Mouse (Mus musculus) layer of hippocampus, adult 18-20 months (tissue): ENCODE measurements around the gene Atpif1. TPM values are rescaled to one million over a fixed set of nuclear protein-coding genes. Genes with fewer than 3 reads are reported as not detected.
"Not testable (repeated sequence)": the region's sequence is repeated elsewhere in the genome, so short reads cannot be mapped to it uniquely, and the experiment has no call there.

Experiments
- DNase-seq, 2 experiments: peaks; one replicate each; pipeline ENCODE4 v3.0.0; 2022; ENCODE audit warnings: low spot score in 2 of 2
- total RNA-seq, 2 experiments: library from RNA; stranded (reverse); gene quantifications; 2 replicates each; pipeline ENCODE4 v1.2.3; 2021

Atpif1 gene
- total RNA-seq, 2 experiments from 2014 or later, result 426 to 434 TPM

GRCm38 (mm10) chr4:132492178-132493060 is 41.0 kb downstream of the Atpif1 start:
- peak; percentile 22 to 61 for DNase-seq

DNA sequence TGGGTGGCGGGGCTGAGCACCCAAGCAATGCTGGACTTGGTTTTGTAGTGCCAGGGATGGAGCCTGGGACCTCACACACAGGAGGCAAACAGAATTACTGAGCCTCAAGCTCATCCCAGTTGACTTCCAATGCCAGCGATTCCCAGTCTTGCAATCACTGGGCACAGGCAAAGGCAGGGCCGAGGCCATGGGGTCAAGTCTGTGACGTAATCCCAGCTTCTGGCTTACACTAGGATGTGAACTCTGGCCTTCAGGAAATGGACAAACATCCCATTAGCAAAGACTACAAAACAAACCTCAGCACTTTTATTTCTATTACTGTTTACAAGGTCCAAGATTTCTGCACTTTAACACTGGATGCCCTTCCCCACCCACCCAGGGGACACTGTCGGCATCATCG is 41.7 kb downstream of the Atpif1 start:
- DNase-seq, result no peak

DNA sequence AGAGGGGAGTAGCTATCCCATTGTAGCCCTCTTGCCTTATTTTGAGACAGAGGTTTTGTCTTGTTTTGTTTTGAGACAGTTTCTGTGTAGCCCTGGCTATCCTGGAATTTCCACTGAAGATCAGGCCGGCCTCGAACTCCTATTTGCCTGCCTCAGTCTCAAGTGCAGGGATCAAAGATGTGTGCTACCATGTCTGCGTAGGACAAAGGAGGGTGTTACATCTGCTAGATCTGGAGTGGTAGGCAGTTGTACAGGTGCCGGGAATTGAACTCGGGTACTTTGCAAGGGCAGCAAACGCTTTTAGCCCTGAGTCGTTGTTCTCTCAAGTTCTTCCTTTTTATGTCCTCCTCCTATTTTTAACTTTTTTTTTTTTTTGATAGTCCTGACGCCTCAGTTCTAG is 42.4 kb downstream of the Atpif1 start:
- DNase-seq, result no peak

DNA sequence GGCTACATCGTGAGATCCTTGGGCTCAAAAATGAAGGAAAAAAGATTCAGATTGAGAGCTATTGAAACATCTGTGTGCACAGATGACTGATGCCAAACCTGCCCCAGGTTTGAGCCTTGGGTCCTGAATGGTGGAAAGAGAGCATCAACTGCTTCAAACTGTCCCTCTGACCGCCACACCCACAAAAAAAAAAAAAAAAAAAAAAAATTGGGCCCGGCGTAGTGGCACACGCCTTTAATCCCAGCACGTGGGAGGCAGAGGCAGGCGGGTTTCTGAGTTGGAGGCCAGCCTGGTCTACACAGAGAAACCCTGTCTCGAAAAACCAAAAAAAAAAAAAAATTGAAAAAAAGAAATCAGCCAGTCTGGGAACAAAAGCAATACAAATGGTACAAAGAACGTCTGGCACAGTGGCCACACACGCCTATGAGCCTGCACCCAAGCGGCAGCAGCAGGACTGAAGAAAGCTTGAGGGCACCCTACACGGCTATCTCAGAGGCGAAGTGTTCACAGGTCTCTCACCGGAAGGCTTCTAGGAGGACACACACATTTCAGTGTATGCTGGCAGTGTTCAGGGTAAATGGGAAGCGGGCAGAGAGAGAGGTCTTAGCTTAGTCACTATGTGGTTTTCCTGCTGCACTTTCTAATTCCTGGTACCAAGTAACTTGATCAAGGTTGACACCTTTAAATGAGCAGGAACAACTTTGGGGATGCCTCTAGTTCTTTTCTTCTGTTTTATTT is 43.0 kb downstream of the Atpif1 start:
- no peak for DNase-seq

GRCm38 (mm10) chr4:132488976-132489375 is 44.5 kb downstream of the Atpif1 start:
- no peak for DNase-seq

- no peak for DNase-seq
Observed at GRCm38 (mm10) chr4:132488521-132488920, 44.9 kb downstream of the Atpif1 start.

DNA sequence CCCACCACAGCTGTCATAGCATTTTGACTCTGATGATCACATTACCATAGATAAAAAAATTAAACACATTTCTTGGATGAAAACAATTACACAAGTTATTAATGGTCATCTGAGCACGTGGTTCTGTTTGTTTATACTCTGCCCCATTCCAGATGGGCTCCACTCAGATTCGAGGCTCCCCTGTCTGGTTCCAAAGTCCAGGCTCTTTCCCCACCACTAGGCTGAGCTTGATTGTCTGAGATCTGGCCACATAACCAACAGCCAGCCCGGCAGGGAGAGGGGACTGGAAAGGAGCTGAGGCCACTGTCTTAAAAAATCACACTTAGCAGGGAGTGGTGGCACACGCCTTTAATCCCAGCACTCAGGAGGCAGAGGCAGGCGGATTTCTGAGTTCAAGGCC is 48.6 kb downstream of the Atpif1 start:
- no peak for DNase-seq

DNA sequence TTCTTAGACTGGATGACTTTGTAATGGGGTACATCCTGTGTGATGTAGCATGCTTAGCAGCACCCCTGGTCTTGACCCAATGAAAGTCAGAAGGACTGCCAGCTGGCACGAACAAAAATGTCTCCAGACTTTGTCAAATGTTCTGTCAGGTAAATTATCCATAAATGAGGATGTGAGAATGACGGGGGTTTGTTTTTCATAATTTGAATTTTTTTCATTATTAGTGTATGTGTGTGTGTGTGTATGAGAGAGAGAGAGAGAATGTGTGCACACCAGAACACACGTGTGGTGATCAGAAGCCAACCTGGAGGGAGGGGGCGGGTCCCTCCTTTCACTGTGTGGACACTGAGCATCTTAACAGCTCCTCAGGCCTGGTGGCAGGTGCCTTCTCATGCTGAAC is 49.2 kb downstream of the Atpif1 start:
- DNase-seq, result no peak

- DNase-seq, result no peak
Observed at GRCm38 (mm10) chr4:132482956-132483608, 50.4 kb downstream of the Atpif1 start.

DNA sequence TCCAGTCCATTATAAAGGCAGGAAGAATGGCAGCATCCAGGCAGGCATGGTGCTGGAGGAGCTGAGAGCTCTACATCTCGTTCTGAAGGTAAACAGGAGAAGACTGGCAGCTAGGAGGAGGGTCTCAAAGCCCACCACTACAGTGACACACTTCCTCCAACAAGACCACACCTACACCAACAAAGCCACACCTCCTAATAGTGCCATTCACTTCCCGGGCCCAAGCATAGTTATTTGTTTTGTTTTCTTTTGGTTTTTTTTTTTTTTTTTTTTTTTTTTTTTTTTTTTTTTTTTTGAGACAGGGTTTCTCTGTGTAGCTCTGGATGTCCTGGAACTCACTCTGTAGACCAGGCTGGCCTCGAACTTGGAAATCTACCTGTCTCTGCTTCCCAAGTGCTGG is 51.4 kb downstream of the Atpif1 start:
- not testable (repeated sequence) for DNase-seq

Other genes with a start within 250 kb of the Atpif1 start
- 1 to 10 TPM; 1.2 to 2.5 TPM for gene Rab42, start 230.3 kb downstream of the Atpif1 start, total RNA-seq
- gene Trnau1ap, start 204.1 kb downstream of the Atpif1 start, total RNA-seq, result 10 to 100 TPM; 21.9 to 22.0 TPM
- gene Rcc1, start 180.1 kb downstream of the Atpif1 start, total RNA-seq, result 10 to 100 TPM in 1 of 2 experiments, 1 to 10 TPM in 1; 9.8 to 12.3 TPM
- gene Phactr4, start 111.2 kb downstream of the Atpif1 start, total RNA-seq, result 10 to 100 TPM; 10.7 to 12.4 TPM
- gene Med18, start 69.7 kb downstream of the Atpif1 start, total RNA-seq, result 1 to 10 TPM; 7.9 to 9.7 TPM
- gene Sesn2, start 23.2 kb downstream of the Atpif1 start, total RNA-seq, result 10 to 100 TPM; 14.4 to 16.8 TPM
- gene Dnajc8, start 1.9 kb upstream of the Atpif1 start, total RNA-seq, result 10 to 100 TPM; 87.9 to 92.5 TPM
- 1 to 10 TPM; 1.3 to 1.5 TPM for gene Ptafr, start 30.4 kb upstream of the Atpif1 start, total RNA-seq
- gene Eya3, start 105.3 kb upstream of the Atpif1 start, total RNA-seq, result 10 to 100 TPM; 27.9 to 28.0 TPM
- gene Xkr8, start 198.9 kb upstream of the Atpif1 start, total RNA-seq, result 1 to 10 TPM; 4.0 to 5.2 TPM
- gene Smpdl3b, start 223.6 kb upstream of the Atpif1 start, total RNA-seq, result 1 to 10 TPM; 3.6 to 4.8 TPM
- 10 to 100 TPM; 14.4 to 16.4 TPM for gene Rpa2, start 234.7 kb upstream of the Atpif1 start, total RNA-seq